Mouse (Mus musculus) cortical plate, adult 2 months (tissue): ENCODE data around the gene Nolc1.

ENCODE experiments used
- CTCF ChIP-seq: fragments of 200-500 bp; IDR thresholded peaks from 2 replicates; pipeline ENCODE4 v1.5.1; 2011; ENCODE audit warnings: mild to moderate bottlenecking, control low read depth, low read length; ENCODE audit not compliant: insufficient read depth; ENCODE audit errors: extremely low read depth
- POLR2A ChIP-seq: fragments of 200-500 bp; IDR thresholded peaks from 2 replicates; pipeline ENCODE4 v1.6.1; 2011; ENCODE audit warnings: mild to moderate bottlenecking, low read length, control low read depth; ENCODE audit not compliant: insufficient read depth; ENCODE audit errors: extremely low read depth

DNA sequence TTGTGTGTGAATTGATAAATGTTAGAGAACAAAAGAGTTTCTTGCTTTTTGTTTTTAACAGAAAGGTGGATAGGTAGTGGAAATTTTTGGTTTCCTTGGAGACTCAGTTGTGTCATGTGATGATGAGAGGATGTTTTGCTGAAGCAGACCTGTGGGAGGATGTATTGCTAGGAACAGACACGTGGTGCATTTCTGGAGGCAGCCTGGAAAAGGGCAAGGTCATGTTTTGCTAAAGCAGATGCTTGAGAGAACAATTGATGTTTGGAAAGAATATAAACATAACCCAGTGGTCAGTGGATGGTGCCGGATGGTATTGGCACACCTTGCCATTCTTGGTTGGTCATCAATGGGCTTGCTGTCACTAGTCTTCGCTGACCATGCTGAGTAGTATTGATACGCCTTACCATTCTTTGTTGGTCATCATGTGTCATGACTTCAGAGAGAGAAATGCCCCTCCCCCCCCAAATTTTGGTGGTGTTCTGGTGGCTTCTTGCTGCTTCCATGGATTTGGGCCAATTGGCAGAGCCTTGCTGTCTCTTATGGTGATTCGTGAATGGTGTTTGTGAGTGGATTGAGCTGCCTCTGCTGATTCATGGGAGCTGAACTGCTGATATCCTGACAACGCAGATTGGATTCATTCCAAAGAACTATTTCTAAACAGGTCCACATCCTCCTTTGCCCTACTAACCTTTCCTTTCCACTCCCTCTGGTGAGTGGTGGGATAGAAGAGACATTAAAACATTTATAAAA, 27.9 kb downstream of the Nolc1 start:
- no peak for TF ChIP-seq CTCF
- no peak for TF ChIP-seq POLR2A
